Mouse (Mus musculus) forebrain, embryonic 10.5 days (tissue): ENCODE measurements at regions not wholly inside any gene's neighbourhood (a gene's known extent, or its start where the extent isn't known, plus 50 kb on each side); places are given as distances from the start of the nearest gene placed in this dataset.

Experiments
- DNase-seq: peaks from one replicate; pipeline ENCODE4 v3.0.0-alpha.2; 2017; ENCODE audit warnings: low spot score; ENCODE audit errors: extremely low spot score
- H3K27ac ChIP-seq: fragments of 300-500 bp; sonication (generic); 2 replicates; pipeline ENCODE4 v1.5.1; 2016; ENCODE audit warnings: mild to moderate bottlenecking
- H3K27me3 ChIP-seq: fragments of 300-500 bp; sonication (generic); 2 replicates; pipeline ENCODE4 v1.6.1; 2016; ENCODE audit warnings: mild to moderate bottlenecking; ENCODE audit not compliant: poor library complexity, severe bottlenecking
- H3K36me3 ChIP-seq: fragments of 300-500 bp; sonication (generic); replicated peaks from 2 replicates; pipeline ENCODE4 v1.6.1; 2016; ENCODE audit warnings: mild to moderate bottlenecking, moderate library complexity
- H3K4me1 ChIP-seq: fragments of 300-500 bp; sonication (generic); 2 replicates; pipeline ENCODE4 v1.6.1; 2016
- H3K4me3 ChIP-seq: fragments of 300-500 bp; sonication (generic); 2 replicates; pipeline ENCODE4 v1.5.1; 2016; ENCODE audit warnings: mild to moderate bottlenecking, moderate library complexity
- H3K9me3 ChIP-seq: fragments of 300-500 bp; sonication (generic); 2 replicates; pipeline ENCODE4 v1.6.1; 2016; ENCODE audit warnings: mild to moderate bottlenecking, moderate library complexity
- WGBS: fragments of 180-500 bp; shearing (Covaris S2); methylation state at CpG from one replicate; pipeline ENCODE4 v1.1.7; 2016; 5-methylcytosine and 5-hydroxymethylcytosine counted together

DNA sequence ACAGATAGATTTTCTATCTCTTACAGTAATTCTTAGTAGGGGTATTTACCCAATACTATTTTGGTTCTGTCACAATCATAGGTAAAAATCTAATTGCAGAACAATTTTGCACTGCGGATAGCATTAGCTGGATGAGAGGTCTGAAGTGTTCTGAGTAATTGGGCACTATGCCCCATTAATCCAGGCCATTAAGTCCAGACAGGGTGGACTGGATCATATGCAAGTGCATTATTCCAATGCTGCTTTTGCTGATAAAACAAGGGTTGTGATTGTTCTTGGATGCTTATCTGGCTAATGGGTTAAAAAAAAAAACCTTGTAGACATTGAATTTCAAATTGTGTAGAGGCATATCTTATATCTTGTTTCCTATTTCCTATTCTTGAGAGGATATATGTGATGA, 1732.6 kb upstream of the Gm6569 start:
- Histone ChIP-seq H3K36me3 (no peaks in the 10 kb centered on the region), H3K4me1 (no peaks in the 10 kb centered on the region), H3K27ac (no peak overlapping the region), H3K4me3 (no peak overlapping the region), H3K9me3 (no peaks in the 10 kb centered on the region), H3K27me3 (no peaks in the 10 kb centered on the region)
- DNase-seq = no peak
- WGBS = 88% methylated on average over 1 of the region's 1 CpGs

DNA sequence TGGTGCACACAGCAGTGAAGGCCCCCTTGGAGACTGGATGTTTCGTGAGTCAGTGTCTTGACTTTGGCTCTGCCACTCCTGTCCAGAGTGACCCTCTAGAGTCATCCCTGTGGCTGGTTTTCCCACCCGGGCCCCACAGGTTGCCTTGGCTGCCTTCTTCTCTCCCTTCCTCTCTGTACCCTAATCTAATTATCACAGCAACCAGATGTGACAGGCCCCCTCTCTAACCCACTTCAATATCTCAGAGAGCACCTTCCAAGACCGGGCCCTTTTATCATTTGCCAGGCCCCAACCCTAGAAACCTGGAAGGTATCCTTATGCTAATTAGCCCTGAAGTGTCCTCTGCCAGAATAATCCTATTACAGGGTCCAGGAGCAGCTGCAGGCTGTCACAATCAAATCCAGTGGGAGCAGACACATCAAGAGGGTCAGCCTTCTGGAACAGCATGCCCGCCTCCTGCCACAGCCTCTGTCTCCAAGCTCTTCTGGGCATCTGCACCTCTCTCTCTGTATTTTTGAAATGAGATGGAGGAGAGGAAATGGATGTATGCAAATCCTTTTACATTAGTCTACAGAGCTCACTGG, 1728.4 kb upstream of the Gm6569 start:
- Histone ChIP-seq H3K4me1 (no peaks in the 10 kb centered on the region), H3K9me3 (no peaks in the 10 kb centered on the region), H3K27me3 (no peaks in the 10 kb centered on the region), H3K27ac (no peak overlapping the region), H3K4me3 (no peak overlapping the region), H3K36me3 (no peaks in the 10 kb centered on the region)
- no peak for DNase-seq
- WGBS = 51% methylated on average over 4 of the region's 4 CpGs

DNA sequence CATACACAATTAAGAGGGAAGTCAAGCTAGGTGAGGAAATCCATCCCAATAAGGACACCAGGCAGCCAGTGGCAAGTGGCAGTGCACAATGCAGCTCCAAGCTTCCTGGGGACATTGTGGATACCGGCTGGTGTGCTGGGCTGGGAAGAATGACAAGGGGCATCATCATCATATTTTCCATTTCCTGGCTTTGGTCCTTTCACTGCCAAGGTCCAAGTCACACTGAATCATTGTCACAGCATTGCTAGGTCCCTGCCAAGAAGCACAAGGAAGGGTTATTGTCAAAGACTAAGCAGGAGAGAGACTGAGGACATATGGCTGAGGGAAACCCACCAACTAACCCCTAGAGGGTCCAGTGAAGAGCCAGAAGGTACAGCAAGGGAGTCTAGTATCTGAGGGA, 1723.8 kb upstream of the Gm6569 start:
- WGBS = 85% methylated on average over 1 of the region's 1 CpGs
- H3K27ac ChIP-seq = no peak overlapping the region

DNA sequence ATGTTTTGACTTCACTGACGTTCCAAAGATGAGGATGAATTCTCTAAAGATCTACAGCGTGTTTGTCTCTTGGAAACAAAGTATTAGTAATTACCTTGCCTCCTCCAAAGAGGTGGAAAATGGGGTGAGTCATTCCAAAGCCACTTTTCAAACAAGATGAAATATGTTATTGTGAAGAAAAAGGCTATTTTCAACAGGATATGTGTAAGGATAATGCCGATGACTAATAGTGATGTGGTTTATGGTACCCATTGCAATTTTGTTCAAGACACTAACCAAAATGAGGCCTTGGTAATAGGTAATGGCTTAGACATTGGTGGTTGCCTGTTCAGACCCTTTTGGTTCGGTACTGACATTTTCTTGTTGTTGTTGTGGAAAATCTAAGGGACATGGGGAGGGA, 1717.6 kb upstream of the Gm6569 start:
- no peaks in the 10 kb centered on the region for H3K4me1 ChIP-seq
- no peak overlapping the region for H3K27ac ChIP-seq
- WGBS = 90% methylated on average over 4 of the region's 4 CpGs

More for the DNA sequence above, 1723.8 kb upstream of the Gm6569 start:
- no peak for DNase-seq
- no peaks in the 10 kb centered on the region for H3K4me1 ChIP-seq
- H3K27me3 ChIP-seq = no peaks in the 10 kb centered on the region
- H3K36me3 ChIP-seq = no peaks in the 10 kb centered on the region
- no peaks in the 10 kb centered on the region for H3K9me3 ChIP-seq
- no peak overlapping the region for H3K4me3 ChIP-seq

DNA sequence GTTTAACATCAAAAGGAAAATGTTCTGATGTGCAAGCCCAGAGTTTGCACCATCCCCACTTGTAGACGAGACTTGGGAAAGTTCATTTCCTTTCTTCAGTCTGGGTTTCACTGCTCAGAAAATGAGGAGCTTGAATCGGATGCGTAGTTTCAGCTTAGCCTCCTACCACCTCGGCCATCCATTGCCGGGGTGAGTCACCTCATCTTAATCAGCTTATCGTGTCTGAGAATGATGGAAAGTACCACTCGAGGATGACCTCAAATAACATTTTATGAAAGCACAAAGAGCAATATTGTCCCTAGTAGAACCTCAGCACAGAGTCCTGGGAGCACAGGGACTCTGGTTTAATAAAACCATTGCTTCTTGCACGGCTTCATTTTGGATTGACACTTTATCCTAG, 1700.1 kb upstream of the Gm6569 start:
- Histone ChIP-seq H3K27ac (no peak overlapping the region), H3K9me3 (no peaks in the 10 kb centered on the region), H3K4me3 (no peak overlapping the region), H3K27me3 (no peaks in the 10 kb centered on the region), H3K36me3 (no peaks in the 10 kb centered on the region), H3K4me1 (no peaks in the 10 kb centered on the region)
- DNase-seq = no peak
- WGBS = 86% methylated on average over 8 of the region's 8 CpGs

More for the DNA sequence above, 1717.6 kb upstream of the Gm6569 start:
- DNase-seq = no peak
- H3K36me3 ChIP-seq = no peaks in the 10 kb centered on the region
- H3K4me3 ChIP-seq = no peak overlapping the region
- H3K9me3 ChIP-seq = no peaks in the 10 kb centered on the region; the same call in 1 of the 2 replicates
- no peaks in the 10 kb centered on the region for H3K27me3 ChIP-seq

DNA sequence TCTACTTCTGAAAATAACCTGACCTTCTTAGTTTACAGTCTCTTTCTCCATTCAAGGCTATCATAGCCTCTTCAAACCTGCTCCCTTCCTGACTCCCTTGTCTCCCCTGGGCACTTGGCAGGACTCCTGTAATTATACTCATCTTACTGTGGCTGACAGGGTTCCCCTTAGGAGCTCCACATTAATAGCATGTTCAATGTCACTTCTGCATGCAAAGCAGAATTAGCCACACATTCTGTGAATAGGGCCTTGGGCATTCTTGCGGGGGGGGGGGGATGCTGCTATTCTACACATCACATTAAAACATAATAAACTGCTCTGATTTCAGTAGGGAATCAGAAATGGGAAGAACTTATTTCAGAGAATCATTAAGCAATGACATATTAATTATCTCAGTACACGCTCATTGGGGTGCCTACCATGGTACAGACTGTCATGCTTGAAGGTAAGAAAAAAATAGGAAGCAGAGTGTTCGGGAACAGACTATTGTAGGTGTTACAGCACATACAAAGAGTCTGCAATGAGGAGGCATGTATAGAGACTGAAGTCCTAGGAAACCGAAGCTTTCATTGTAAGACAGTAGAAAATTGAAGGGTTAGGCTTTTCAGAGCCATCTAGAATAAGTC, 1698.3 kb upstream of the Gm6569 start:
- no peaks in the 10 kb centered on the region for H3K9me3 ChIP-seq
- no peak for DNase-seq
- H3K4me3 ChIP-seq = no peak overlapping the region
- no peaks in the 10 kb centered on the region for H3K27me3 ChIP-seq
- H3K36me3 ChIP-seq = no peaks in the 10 kb centered on the region
- H3K27ac ChIP-seq = no peak overlapping the region
- WGBS = 92% methylated on average over 4 of the region's 4 CpGs
- no peaks in the 10 kb centered on the region for H3K4me1 ChIP-seq

DNA sequence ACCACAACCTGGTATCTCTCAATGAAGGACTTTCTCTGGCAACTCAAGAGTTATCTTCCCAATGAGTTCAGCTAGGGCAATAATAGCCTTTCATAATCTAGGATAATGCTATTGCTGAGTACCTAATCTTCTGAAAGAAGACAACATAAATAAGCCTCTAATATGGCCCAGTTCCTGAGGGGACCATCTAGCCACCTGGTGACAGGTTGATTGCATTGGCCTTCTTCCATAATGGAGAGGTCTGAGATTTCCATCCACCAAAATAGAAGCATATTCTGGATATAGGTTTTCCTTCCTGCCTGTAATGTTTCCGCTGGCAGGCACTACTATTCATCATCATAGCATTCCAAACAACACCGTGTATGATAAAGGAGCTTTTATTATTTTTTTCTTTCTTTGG, 1694.2 kb upstream of the Gm6569 start:
- Histone ChIP-seq H3K27ac (no peak overlapping the region), H3K4me3 (no peak overlapping the region), H3K27me3 (no peaks in the 10 kb centered on the region), H3K9me3 (no peaks in the 10 kb centered on the region), H3K36me3 (no peaks in the 10 kb centered on the region), H3K4me1 (no peaks in the 10 kb centered on the region)
- DNase-seq = no peak
- 86% methylated on average over 2 of the region's 2 CpGs for WGBS

GRCm38 (mm10) chr15:72150581-72150980, 1683.8 kb upstream of the Gm6569 start:
- WGBS = 90% methylated on average over 6 of the region's 6 CpGs
- no peaks in the 10 kb centered on the region for H3K4me1 ChIP-seq

GRCm38 (mm10) chr15:72158505-72158904, 1675.9 kb upstream of the Gm6569 start:
- WGBS = 56% methylated on average over 3 of the region's 3 CpGs
- Histone ChIP-seq H3K27ac (no peak overlapping the region), H3K36me3 (no peaks in the 10 kb centered on the region), H3K9me3 (no peaks in the 10 kb centered on the region), H3K4me1 (no peaks in the 10 kb centered on the region), H3K4me3 (no peak overlapping the region), H3K27me3 (no peaks in the 10 kb centered on the region)
- DNase-seq = no peak

More at GRCm38 (mm10) chr15:72150581-72150980, 1683.8 kb upstream of the Gm6569 start:
- H3K9me3 ChIP-seq = no peaks in the 10 kb centered on the region
- no peaks in the 10 kb centered on the region for H3K36me3 ChIP-seq
- no peak overlapping the region for H3K27ac ChIP-seq
- H3K27me3 ChIP-seq = no peaks in the 10 kb centered on the region
- no peak for DNase-seq
- H3K4me3 ChIP-seq = no peak overlapping the region

DNA sequence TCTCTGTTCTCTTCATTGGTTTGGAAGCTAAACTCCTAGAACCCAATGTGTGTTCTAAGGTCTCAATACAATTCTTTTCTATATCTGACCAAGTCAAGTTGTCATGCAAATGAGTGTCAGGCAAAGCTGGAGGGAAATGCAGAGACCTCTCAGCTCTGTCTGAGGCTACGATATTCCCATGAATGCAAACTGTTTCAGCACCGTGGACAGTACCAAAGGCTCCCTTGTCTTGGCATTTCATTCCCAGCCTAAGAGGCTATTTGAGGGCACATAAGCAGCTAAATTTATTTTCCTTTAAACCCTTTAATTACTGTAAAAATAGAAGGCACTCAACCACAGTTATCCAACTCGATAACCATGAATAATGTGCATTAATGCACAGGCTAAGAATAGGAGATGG, 1633.5 kb upstream of the Gm6569 start:
- Histone ChIP-seq H3K36me3 (no peaks in the 10 kb centered on the region), H3K27me3 (no peaks in the 10 kb centered on the region), H3K27ac (no peak overlapping the region), H3K4me3 (no peak overlapping the region), H3K9me3 (no peaks in the 10 kb centered on the region), H3K4me1 (no peaks in the 10 kb centered on the region)
- no peak for DNase-seq
- WGBS = 35% methylated on average over 3 of the region's 3 CpGs

GRCm38 (mm10) chr15:72201791-72202190, 1632.6 kb upstream of the Gm6569 start:
- DNase-seq = no peak
- WGBS = 70% methylated on average over 1 of the region's 1 CpGs
- Histone ChIP-seq H3K9me3 (no peaks in the 10 kb centered on the region), H3K4me3 (no peak overlapping the region), H3K27me3 (no peaks in the 10 kb centered on the region), H3K36me3 (no peaks in the 10 kb centered on the region), H3K4me1 (no peaks in the 10 kb centered on the region), H3K27ac (no peak overlapping the region)

- H3K27ac ChIP-seq = no peak overlapping the region
- H3K4me3 ChIP-seq = no peak overlapping the region
- H3K36me3 ChIP-seq = no peaks in the 10 kb centered on the region
- no peaks in the 10 kb centered on the region for H3K27me3 ChIP-seq
- no peaks in the 10 kb centered on the region for H3K4me1 ChIP-seq
- WGBS = 84% methylated on average over 8 of the region's 8 CpGs
- H3K9me3 ChIP-seq = no peaks in the 10 kb centered on the region
- no peak for DNase-seq
Observed at GRCm38 (mm10) chr15:72205240-72205799, 1629.0 kb upstream of the Gm6569 start.

GRCm38 (mm10) chr15:72205950-72206349, 1628.4 kb upstream of the Gm6569 start:
- Histone ChIP-seq H3K27me3 (no peaks in the 10 kb centered on the region), H3K4me3 (no peak overlapping the region), H3K27ac (no peak overlapping the region), H3K4me1 (no peaks in the 10 kb centered on the region), H3K36me3 (no peaks in the 10 kb centered on the region), H3K9me3 (no peaks in the 10 kb centered on the region)
- WGBS = 13% methylated on average over 9 of the region's 9 CpGs
- DNase-seq = peak; percentile 77
